Mouse (Mus musculus) urinary bladder, postnatal 14 days (tissue): ENCODE measurements around the gene Serpinb9g.
"Not testable (repeated sequence)": the region's sequence is repeated elsewhere in the genome, so short reads cannot be mapped to it uniquely, and the experiment has no call there.

Experiments used
- DNase-seq: peaks from one replicate; pipeline ENCODE4 v3.0.0; 2021; ENCODE audit warnings: low spot score

The Serpinb9g gene

DNA sequence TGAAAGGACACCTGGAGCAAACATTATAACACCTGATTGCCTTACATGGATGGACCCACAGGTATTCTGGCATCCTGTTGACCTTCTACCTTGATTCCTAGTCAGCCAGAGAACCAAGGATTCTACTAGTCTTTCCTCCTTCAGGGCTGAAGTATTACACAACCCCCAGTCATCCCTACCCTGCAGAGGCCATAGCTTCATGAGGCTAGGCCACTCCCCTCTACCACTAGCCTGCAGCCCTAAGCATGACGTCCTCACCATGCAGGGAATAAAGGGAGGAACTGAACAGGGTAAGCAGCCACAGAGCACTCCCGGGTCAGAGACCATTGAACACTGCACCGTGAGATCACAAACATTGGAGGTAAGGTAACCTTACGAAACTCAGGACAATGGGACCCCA is at the start of gene Serpinb9g:
Gene Serpinb9g (plus strand): TSS at position 301 of the 400 bp plus-strand sequence.
- not testable (repeated sequence) for DNase-seq

DNA sequence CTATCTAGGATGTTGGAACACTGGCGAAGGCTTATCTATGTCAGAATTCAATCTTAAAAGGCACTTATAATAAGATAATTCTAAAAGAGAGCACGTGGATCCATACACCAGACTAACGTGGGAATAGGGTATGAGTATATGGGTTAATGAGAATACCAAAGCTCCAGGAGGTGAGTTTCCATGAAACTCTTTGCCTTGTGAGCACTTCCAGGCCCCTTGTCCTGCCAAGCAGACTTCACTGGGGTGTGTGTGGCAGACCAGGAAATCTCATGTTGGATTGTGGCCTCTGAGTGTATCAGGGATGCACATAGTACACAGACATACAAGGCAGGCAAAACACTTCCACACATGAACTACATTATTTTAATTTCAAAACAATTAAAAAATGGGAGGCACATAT is 718 bp upstream of the Serpinb9g start:
- DNase-seq = not testable (repeated sequence)

DNA sequence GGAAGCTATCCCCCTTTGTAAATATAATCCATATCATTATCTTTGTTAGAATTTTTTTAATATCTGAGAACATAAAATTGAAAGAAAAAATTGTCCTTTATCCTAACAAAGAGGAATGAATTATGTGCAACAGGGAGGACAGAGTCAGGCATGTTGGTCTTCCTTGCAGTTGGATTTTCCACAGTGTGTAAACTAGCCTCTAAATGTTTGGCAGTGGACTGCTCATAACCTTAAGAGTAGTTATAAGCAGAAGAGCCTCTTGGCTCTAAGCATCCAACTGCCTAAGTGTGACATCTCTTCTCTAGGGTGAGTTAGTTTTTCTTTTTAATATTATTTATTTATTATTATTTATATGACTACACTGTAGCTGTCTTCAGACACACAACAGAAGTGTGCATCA is 40.0 kb downstream of the Serpinb9g start:
- DNase-seq = no peak

DNA sequence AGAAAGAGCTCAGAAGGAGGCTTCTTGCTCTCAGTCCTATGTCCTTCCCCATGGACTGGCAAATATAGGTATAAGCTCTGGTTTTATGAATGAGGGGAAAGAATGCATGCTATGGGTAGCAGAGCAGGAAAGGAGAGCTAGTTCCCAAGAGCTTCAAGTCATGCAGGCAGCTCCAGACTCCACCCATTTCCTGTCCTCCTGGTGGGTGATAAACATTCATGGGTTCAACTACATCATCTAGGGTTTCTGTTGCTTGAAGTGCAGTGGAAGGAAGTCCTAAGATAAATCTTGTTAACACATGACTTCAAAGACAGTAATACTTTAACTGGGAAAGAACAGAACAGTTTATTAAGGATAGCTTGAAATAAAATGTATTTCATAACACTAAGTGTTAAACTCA is 48.2 kb downstream of the Serpinb9g start:
- DNase-seq = no peak
